Mouse (Mus musculus) lung, embryonic 14.5 days (tissue): ENCODE measurements around the gene 4930451I11Rik. TPM values are rescaled to one million over a fixed set of nuclear protein-coding genes. Genes with fewer than 3 reads are reported as not detected.
A peak's percentile ranks its signal among the peaks of the same experiment; 100 is the strongest.

Source experiments
- ATAC-seq: fragments of 200-750 bp; cut with Nextera tagmentation; 2 replicates; pipeline ENCODE4 v1.8.0; 2017; ENCODE audit warnings: mild to moderate bottlenecking, moderate TSS enrichment, moderate library complexity; ENCODE audit not compliant: insufficient read depth
- DNase-seq: peaks from one replicate; pipeline ENCODE4 v3.0.0-alpha.2; 2015
- H3K27ac ChIP-seq: fragments of 300-500 bp; sonication (generic); 2 replicates; pipeline ENCODE4 v1.5.1; 2014; ENCODE audit warnings: low read depth, mild to moderate bottlenecking, moderate library complexity
- H3K27me3 ChIP-seq: fragments of 300-500 bp; sonication (generic); 2 replicates; pipeline ENCODE4 v1.6.1; 2014; ENCODE audit warnings: low read length, control low read depth; ENCODE audit not compliant: insufficient read depth
- H3K36me3 ChIP-seq: fragments of 300-500 bp; sonication (generic); 2 replicates; pipeline ENCODE4 v1.6.1; 2014; ENCODE audit warnings: control low read depth; ENCODE audit not compliant: insufficient read depth
- H3K4me1 ChIP-seq: fragments of 300-500 bp; sonication (generic); 2 replicates; pipeline ENCODE4 v1.6.1; 2014; ENCODE audit warnings: antibody characterized with exemption, control low read depth; ENCODE audit not compliant: insufficient read depth
- H3K4me2 ChIP-seq: fragments of 300-500 bp; sonication (generic); 2 replicates; pipeline ENCODE4 v1.6.1; 2014; ENCODE audit warnings: mild to moderate bottlenecking
- H3K4me3 ChIP-seq: fragments of 300-500 bp; sonication (generic); 2 replicates; pipeline ENCODE4 v1.5.1; 2014; ENCODE audit warnings: low read depth, low read length
- H3K9ac ChIP-seq: fragments of 300-500 bp; sonication (generic); 2 replicates; pipeline ENCODE4 v1.6.1; 2014
- H3K9me3 ChIP-seq: fragments of 300-500 bp; sonication (generic); 2 replicates; pipeline ENCODE4 v1.6.1; 2016; ENCODE audit warnings: low read depth, low read length, control low read depth
- CTCF ChIP-seq: IDR thresholded peaks from 2 replicates; pipeline ENCODE4 v1.5.1; 2016; ENCODE audit warnings: antibody characterized with exemption, low read depth
- whole genome bisulfite sequencing: fragments of 180-500 bp; shearing (Covaris S2); extraction: QIAGEN DNeasy Blood & Tissue Kit; methylation state at CpG from one replicate; pipeline ENCODE4 v1.1.7; 2014; 5-methylcytosine and 5-hydroxymethylcytosine counted together
- polyA plus RNA-seq: library from polyadenylated mRNA; unstranded; fragments of >200 nt; fragmentation: Nextera tagmentation; extraction: Ambion mirVana; gene quantifications from 2 replicates; pipeline ENCODE4 v1.2.1, GENCODE M21; 2014

4930451I11Rik gene
- polyA plus RNA-seq, 1 experiment from 2014 or later, result not detected

GRCm38 (mm10) chr7:126821835-126822511 lies 9.5 kb downstream of the 4930451I11Rik start:
- peak; percentile 52 for ATAC-seq

GRCm38 (mm10) chr7:126818818-126819217 lies 12.6 kb downstream of the 4930451I11Rik start:
- Histone ChIP-seq H3K4me1 (no peaks in the 10 kb centered on the region), H3K9ac (no peak overlapping the region), H3K4me2 (no peak overlapping the region), H3K9me3 (no peaks in the 10 kb centered on the region), H3K36me3 (no peaks in the 10 kb centered on the region), H3K27me3 (peaks cover 15% of the 10 kb centered on the region), H3K4me3 (no peak overlapping the region), H3K27ac (no peak overlapping the region)
- TF ChIP-seq CTCF, result peak; percentile 35
- DNase-seq, result no peak
- no peak for ATAC-seq
- WGBS, result 16% methylated on average over 1 of the region's 1 CpGs

More at GRCm38 (mm10) chr7:126821835-126822511, 9.5 kb downstream of the 4930451I11Rik start:
- Histone ChIP-seq H3K36me3 (no peaks in the 10 kb centered on the region), H3K9me3 (no peaks in the 10 kb centered on the region), H3K4me1 (no peaks in the 10 kb centered on the region), H3K9ac (no peak overlapping the region), H3K4me2 (no peak overlapping the region), H3K27me3 (peaks cover 22% of the 10 kb centered on the region), H3K4me3 (no peak overlapping the region), H3K27ac (no peak overlapping the region)
- WGBS, result 25% methylated on average over 7 of the region's 7 CpGs
- DNase-seq, result peak; percentile 92
- peak; percentile 96 for TF ChIP-seq CTCF

GRCm38 (mm10) chr7:126817595-126817994 lies 13.8 kb downstream of the 4930451I11Rik start:
- no peaks in the 10 kb centered on the region for H3K36me3 ChIP-seq
- H3K4me2 ChIP-seq, result no peak overlapping the region
- H3K27me3 ChIP-seq, result peaks cover 7% of the 10 kb centered on the region
- no peaks in the 10 kb centered on the region for H3K9me3 ChIP-seq
- 70% methylated on average over 7 of the region's 7 CpGs for WGBS
- no peak for DNase-seq
- no peak for TF ChIP-seq CTCF
- no peak for ATAC-seq
- no peaks in the 10 kb centered on the region for H3K4me1 ChIP-seq
- H3K27ac ChIP-seq, result no peak overlapping the region
- no peak overlapping the region for H3K4me3 ChIP-seq
- H3K9ac ChIP-seq, result no peak overlapping the region

- ATAC-seq, result no peak
- 75% methylated on average over 8 of the region's 8 CpGs for WGBS
Observed at GRCm38 (mm10) chr7:126816494-126816893, 14.9 kb downstream of the 4930451I11Rik start.

GRCm38 (mm10) chr7:126815726-126816222 lies 15.7 kb downstream of the 4930451I11Rik start:
- no peak overlapping the region for H3K9ac ChIP-seq
- DNase-seq (no peak), ATAC-seq (no peak)
- no peak for TF ChIP-seq CTCF
- 51% methylated on average over 8 of the region's 8 CpGs for WGBS
- no peaks in the 10 kb centered on the region for H3K4me1 ChIP-seq
- no peak overlapping the region for H3K4me3 ChIP-seq
- no peaks in the 10 kb centered on the region for H3K27me3 ChIP-seq
- H3K27ac ChIP-seq, result no peak overlapping the region
- no peaks in the 10 kb centered on the region for H3K9me3 ChIP-seq
- no peak overlapping the region for H3K4me2 ChIP-seq
- H3K36me3 ChIP-seq, result no peaks in the 10 kb centered on the region

More at GRCm38 (mm10) chr7:126816494-126816893, 14.9 kb downstream of the 4930451I11Rik start:
- no peak overlapping the region for H3K27ac ChIP-seq
- no peaks in the 10 kb centered on the region for H3K4me1 ChIP-seq
- no peaks in the 10 kb centered on the region for H3K36me3 ChIP-seq
- H3K9me3 ChIP-seq, result no peaks in the 10 kb centered on the region
- H3K4me3 ChIP-seq, result no peak overlapping the region
- H3K4me2 ChIP-seq, result no peak overlapping the region
- no peak for TF ChIP-seq CTCF
- H3K27me3 ChIP-seq, result no peaks in the 10 kb centered on the region
- DNase-seq, result peak; percentile 25
- H3K9ac ChIP-seq, result no peak overlapping the region

GRCm38 (mm10) chr7:126809723-126810369 lies 21.6 kb downstream of the 4930451I11Rik start:
- H3K36me3 ChIP-seq, result peaks cover 7% of the 10 kb centered on the region; the same call in 1 of the 2 replicates
- H3K9me3 ChIP-seq, result no peaks in the 10 kb centered on the region
- H3K9ac ChIP-seq, result peak overlapping the region; percentile 72
- no peak for TF ChIP-seq CTCF
- peak overlapping the region; percentile 92 for H3K4me2 ChIP-seq
- peak overlapping the region; percentile 83 for H3K27ac ChIP-seq
- no peak for DNase-seq
- 46% methylated on average over 5 of the region's 5 CpGs for WGBS
- ATAC-seq, result no peak
- H3K4me1 ChIP-seq, result peaks cover 18% of the 10 kb centered on the region
- H3K27me3 ChIP-seq, result no peaks in the 10 kb centered on the region
- peak overlapping the region; percentile 73; the same call in 1 of the 2 replicates for H3K4me3 ChIP-seq
